Mouse (Mus musculus) megakaryocyte, embryonic 14.5 days (primary cell): ENCODE results near the gene Pla2g10. TPM values are rescaled to one million over a fixed set of nuclear protein-coding genes. Genes with fewer than 3 reads are reported as not detected.
A peak's percentile ranks its signal among the peaks of the same experiment; 100 is the strongest.
"Not testable (repeated sequence)": the region's sequence is repeated elsewhere in the genome, so short reads cannot be mapped to it uniquely, and the experiment has no call there.

Source experiments
- H3K27me3 ChIP-seq: replicated peaks from 2 replicates; pipeline ENCODE3; 2012; ENCODE audit warnings: inconsistent platforms
- H3K36me3 ChIP-seq: replicated peaks from 2 replicates; pipeline ENCODE3; 2012; ENCODE audit warnings: low read length, inconsistent platforms, mixed read lengths
- H3K4me1 ChIP-seq: 2 replicates; pipeline ENCODE4 v1.6.1; 2012; ENCODE audit warnings: inconsistent platforms
- H3K4me3 ChIP-seq: replicated peaks from 2 replicates; pipeline ENCODE3; 2012; ENCODE audit warnings: moderate library complexity, mild to moderate bottlenecking, inconsistent platforms
- H3K9me3 ChIP-seq: 2 replicates; pipeline ENCODE4 v1.6.1; 2012; ENCODE audit warnings: inconsistent platforms
- FLI1 ChIP-seq: IDR thresholded peaks from 2 replicates; pipeline ENCODE4 v1.6.1; 2012; ENCODE audit warnings: low read length, inconsistent platforms, mixed read lengths
- GATA1 ChIP-seq: IDR thresholded peaks from 3 replicates; pipeline ENCODE4 v1.6.1; 2012; ENCODE audit warnings: mixed read lengths, low read length, inconsistent platforms, borderline replicate concordance
- polyA plus RNA-seq: library from polyadenylated mRNA; stranded (reverse); fragments of >175 nt; gene quantifications from 2 replicates; pipeline ENCODE4 v1.2.3, GENCODE M21; 2012; ENCODE audit warnings: low replicate concordance; ENCODE audit not compliant: insufficient read depth

Pla2g10 gene
- polyA plus RNA-seq, 1 experiment, result 3.1 TPM

- TF ChIP-seq FLI1, result no peak
- no peak for TF ChIP-seq GATA1
- no peaks in the 10 kb centered on the region for H3K27me3 ChIP-seq
- H3K9me3 ChIP-seq, result no peaks in the 10 kb centered on the region
- peaks cover 42% of the 10 kb centered on the region for H3K4me1 ChIP-seq
- H3K36me3 ChIP-seq, result peaks cover 41% of the 10 kb centered on the region
- H3K4me3 ChIP-seq, result peak overlapping the region; percentile 99
These were observed 57.7 kb downstream of the Pla2g10 start for GRCm38 (mm10) chr16:13673114-13673513.

GRCm38 (mm10) chr16:13672386-13672898, 58.3 kb downstream of the Pla2g10 start:
- H3K9me3 ChIP-seq, result no peaks in the 10 kb centered on the region
- peak overlapping the region; percentile 99 for H3K4me3 ChIP-seq
- TF ChIP-seq FLI1 (no peak), GATA1 (no peak)
- peaks cover 34% of the 10 kb centered on the region for H3K36me3 ChIP-seq
- H3K27me3 ChIP-seq, result no peaks in the 10 kb centered on the region
- H3K4me1 ChIP-seq, result peaks cover 45% of the 10 kb centered on the region

- Histone ChIP-seq H3K9me3 (no peaks in the 10 kb centered on the region), H3K27me3 (no peaks in the 10 kb centered on the region), H3K4me3 (peak within 1 kb of the TSS; percentile 99), H3K36me3 (peaks cover 29% of the 10 kb centered on the region), H3K4me1 (peaks cover 51% of the 10 kb centered on the region)
- TF ChIP-seq FLI1, result no peak
These were observed 58.9 kb downstream of the Pla2g10 start, which contains the start of the genes Bfar and 3110001I22Rik for GRCm38 (mm10) chr16:13671685-13672385. Gene Bfar (plus strand): TSS chr16:13671858. Gene 3110001I22Rik (plus strand): TSS chr16:13671929.

- Histone ChIP-seq H3K4me1 (peaks cover 59% of the 10 kb centered on the region), H3K4me3 (peak overlapping the region; percentile 99), H3K36me3 (peaks cover 26% of the 10 kb centered on the region)
- not testable (repeated sequence) for H3K27me3 ChIP-seq, H3K9me3 ChIP-seq
These were observed 59.9 kb downstream of the Pla2g10 start for GRCm38 (mm10) chr16:13670896-13671295.

GRCm38 (mm10) chr16:13669282-13669681, 61.5 kb downstream of the Pla2g10 start:
- H3K27me3 ChIP-seq, result no peaks in the 10 kb centered on the region
- no peaks in the 10 kb centered on the region for H3K9me3 ChIP-seq
- H3K36me3 ChIP-seq, result peaks cover 30% of the 10 kb centered on the region
- peaks cover 50% of the 10 kb centered on the region for H3K4me1 ChIP-seq
- TF ChIP-seq FLI1, result no peak
- TF ChIP-seq GATA1, result no peak
- no peak overlapping the region for H3K4me3 ChIP-seq

- TF ChIP-seq GATA1, result no peak
- no peak for TF ChIP-seq FLI1
- H3K36me3 ChIP-seq, result peaks cover 35% of the 10 kb centered on the region
- H3K9me3 ChIP-seq, result no peaks in the 10 kb centered on the region
- H3K4me1 ChIP-seq, result peaks cover 47% of the 10 kb centered on the region
- H3K4me3 ChIP-seq, result peak overlapping the region; percentile 96
- no peaks in the 10 kb centered on the region for H3K27me3 ChIP-seq
These were observed 62.2 kb downstream of the Pla2g10 start for GRCm38 (mm10) chr16:13668402-13669108.

- Histone ChIP-seq H3K9me3 (no peaks in the 10 kb centered on the region), H3K27me3 (no peaks in the 10 kb centered on the region), H3K4me3 (peak within 1 kb of the TSS; percentile 96), H3K36me3 (peaks cover 41% of the 10 kb centered on the region), H3K4me1 (peaks cover 41% of the 10 kb centered on the region)
- TF ChIP-seq GATA1 (no peak), FLI1 (0 out of 2 replicates have a peak, but pooled peaks have one; percentile 46)
These were observed 62.9 kb downstream of the Pla2g10 start, which contains the start of gene Parn for GRCm38 (mm10) chr16:13667878-13668343. Gene Parn (minus strand): TSS chr16:13668170.

Other genes with a start within 250 kb of the Pla2g10 start
- gene Parn, start 62.8 kb downstream of the Pla2g10 start, polyA plus RNA-seq, result 16.3 and 21.5 TPM in 2 replicates
- gene Bfar, start 59.1 kb downstream of the Pla2g10 start, polyA plus RNA-seq, result 2.6 TPM in 1 of 2 replicates, not detected in the other
- gene 3110001I22Rik, start 59.1 kb downstream of the Pla2g10 start, polyA plus RNA-seq, result 0.26 TPM in 1 of 2 replicates, not detected in the other
- gene Rrn3, start 49.7 kb upstream of the Pla2g10 start, polyA plus RNA-seq, result 5.6 and 6.4 TPM in 2 replicates
- 28.2 and 34.3 TPM in 2 replicates for gene Ntan1, start 87.9 kb upstream of the Pla2g10 start, polyA plus RNA-seq
- 5.4 and 11.4 TPM in 2 replicates for gene Pdxdc1, start 172.1 kb upstream of the Pla2g10 start, polyA plus RNA-seq
- gene Mpv17l, start 172.2 kb upstream of the Pla2g10 start, polyA plus RNA-seq, result 0.20 TPM in 1 of 2 replicates, not detected in the other